Mouse (Mus musculus) midbrain, postnatal 0 days (tissue): Measurements from ENCODE around the gene Hoxd9. TPM values are rescaled to one million over a fixed set of nuclear protein-coding genes. Genes with fewer than 3 reads are reported as not detected.

Experiments used
- ATAC-seq: fragments of 200-750 bp; cut with Nextera tagmentation; 2 replicates; pipeline ENCODE4 v1.8.0; 2017; ENCODE audit warnings: moderate number of reproducible peaks, mild to moderate bottlenecking, moderate TSS enrichment, moderate library complexity; ENCODE audit not compliant: low FRiP score
- DNase-seq: peaks from one replicate; pipeline ENCODE4 v3.0.0-alpha.2; 2015; ENCODE audit warnings: low spot score
- H3K27ac ChIP-seq: fragments of 300-500 bp; sonication (generic); 2 replicates; pipeline ENCODE4 v1.5.1; 2014; ENCODE audit warnings: low read depth, mild to moderate bottlenecking, low read length, mixed read lengths
- H3K27me3 ChIP-seq: fragments of 300-500 bp; sonication (generic); 2 replicates; pipeline ENCODE4 v1.6.1; 2014; ENCODE audit warnings: low read length, control low read depth, mixed read lengths; ENCODE audit not compliant: insufficient read depth
- H3K36me3 ChIP-seq: fragments of 300-500 bp; sonication (generic); 2 replicates; pipeline ENCODE4 v1.6.1; 2014; ENCODE audit warnings: low read length, control low read depth, mixed read lengths; ENCODE audit not compliant: insufficient read depth
- H3K4me1 ChIP-seq: fragments of 300-500 bp; sonication (generic); 2 replicates; pipeline ENCODE4 v1.6.1; 2014; ENCODE audit warnings: mild to moderate bottlenecking, control low read depth, antibody characterized with exemption, low read length, mixed read lengths; ENCODE audit not compliant: insufficient read depth
- H3K4me2 ChIP-seq: fragments of 300-500 bp; sonication (generic); 2 replicates; pipeline ENCODE4 v1.6.1; 2014; ENCODE audit warnings: low read depth, mild to moderate bottlenecking, low read length, mixed read lengths; ENCODE audit not compliant: poor library complexity, severe bottlenecking
- H3K4me3 ChIP-seq: fragments of 300-500 bp; sonication (generic); 2 replicates; pipeline ENCODE4 v1.5.1; 2014; ENCODE audit warnings: low read depth, mild to moderate bottlenecking, low read length, moderate library complexity
- H3K9ac ChIP-seq: fragments of 300-500 bp; sonication (generic); replicated peaks from 2 replicates; pipeline ENCODE4 v1.6.1; 2014; ENCODE audit warnings: mild to moderate bottlenecking, low read length, moderate library complexity, mixed read lengths; ENCODE audit not compliant: poor library complexity, severe bottlenecking
- H3K9me3 ChIP-seq: fragments of 300-500 bp; sonication (generic); 2 replicates; pipeline ENCODE4 v1.6.1; 2016; ENCODE audit warnings: low read length, control low read depth
- CTCF ChIP-seq: IDR thresholded peaks from 2 replicates; pipeline ENCODE4 v1.5.1; 2016; ENCODE audit warnings: antibody characterized with exemption, mild to moderate bottlenecking
- WGBS: fragments of 180-500 bp; shearing (Covaris S2); extraction: QIAGEN DNeasy Blood & Tissue Kit; methylation state at CpG from one replicate; pipeline ENCODE4 v1.1.7; 2014; 5-methylcytosine and 5-hydroxymethylcytosine counted together
- polyA plus RNA-seq: library from polyadenylated mRNA; unstranded; fragments of >200 nt; fragmentation: Nextera tagmentation; extraction: Ambion mirVana; gene quantifications from 2 replicates; pipeline ENCODE4 v1.2.1, GENCODE M21; 2015
- total RNA-seq: library from RNA; depleted of rRNA; stranded (reverse); fragments of >200 nt; gene quantifications from 2 replicates; pipeline ENCODE4 v1.2.3, GENCODE M21; 2014

Hoxd9 gene
- total and polyA plus RNA-seq, 2 experiments from 2014 or later = not detected

DNA sequence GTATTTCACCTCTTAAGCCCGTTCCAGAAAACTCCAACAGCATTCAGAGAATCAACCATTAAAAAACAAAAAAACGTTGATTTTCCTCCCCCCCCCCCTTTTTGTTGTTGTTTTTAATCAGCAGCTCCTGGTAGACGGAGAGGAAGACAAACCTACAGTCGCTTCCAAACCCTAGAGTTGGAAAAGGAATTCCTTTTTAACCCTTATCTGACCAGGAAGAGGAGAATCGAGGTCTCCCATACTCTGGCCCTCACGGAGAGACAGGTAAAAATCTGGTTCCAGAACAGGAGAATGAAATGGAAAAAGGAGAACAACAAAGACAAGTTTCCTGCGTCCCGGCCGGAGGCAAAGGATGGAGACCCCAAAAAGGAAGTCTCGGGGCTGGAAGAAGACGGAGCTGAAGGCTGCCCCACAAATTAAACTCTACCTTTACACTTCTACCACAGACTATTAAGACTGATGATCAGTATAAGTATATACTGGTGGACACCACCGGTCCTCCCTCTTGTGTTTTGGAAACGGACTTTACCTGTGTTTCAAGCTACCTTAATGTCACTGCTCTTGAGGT lies 8.9 kb downstream of the Hoxd9 start:
- Histone ChIP-seq H3K36me3 (no peaks in the 10 kb centered on the region), H3K27ac (no peak overlapping the region), H3K9ac (no peak overlapping the region), H3K27me3 (peaks cover 83% of the 10 kb centered on the region), H3K9me3 (no peaks in the 10 kb centered on the region), H3K4me1 (no peaks in the 10 kb centered on the region), H3K4me3 (no peak overlapping the region), H3K4me2 (no peak overlapping the region)
- no peak for TF ChIP-seq CTCF
- no peak for DNase-seq
- no peak for ATAC-seq
- 3% methylated on average over 13 of the region's 13 CpGs for WGBS

GRCm38 (mm10) chr2:74707599-74707998 lies 10.1 kb downstream of the Hoxd9 start:
- 5% methylated on average over 7 of the region's 7 CpGs for WGBS
- H3K36me3 ChIP-seq = no peaks in the 10 kb centered on the region
- H3K27me3 ChIP-seq = peaks cover 91% of the 10 kb centered on the region
- H3K9ac ChIP-seq = no peak overlapping the region
- no peak overlapping the region for H3K4me3 ChIP-seq
- no peak overlapping the region for H3K4me2 ChIP-seq
- H3K27ac ChIP-seq = no peak overlapping the region
- TF ChIP-seq CTCF = no peak
- DNase-seq (no peak), ATAC-seq (no peak)
- no peaks in the 10 kb centered on the region for H3K9me3 ChIP-seq
- no peaks in the 10 kb centered on the region for H3K4me1 ChIP-seq

DNA sequence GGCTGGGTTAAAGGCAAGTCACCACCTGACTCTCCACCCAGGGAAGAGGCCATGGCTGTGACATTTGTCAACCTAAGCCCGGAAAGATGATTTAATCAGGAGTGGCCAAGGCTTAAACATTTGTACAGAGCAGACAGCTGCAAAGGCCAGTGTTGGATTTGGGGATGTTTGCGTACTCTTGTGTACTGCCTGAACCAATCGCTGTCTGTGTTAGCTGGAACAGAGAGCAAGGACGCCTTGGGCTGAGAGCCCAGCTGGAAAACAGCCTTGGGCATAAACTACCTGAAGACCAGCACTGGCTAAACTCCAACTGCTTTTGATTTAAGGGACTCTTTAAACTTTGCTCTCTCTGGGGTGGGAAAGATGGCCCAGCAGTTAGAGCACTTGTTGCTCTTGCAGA lies 11.1 kb downstream of the Hoxd9 start:
- Histone ChIP-seq H3K27me3 (peaks cover 91% of the 10 kb centered on the region), H3K4me2 (no peak overlapping the region), H3K27ac (no peak overlapping the region), H3K9me3 (no peaks in the 10 kb centered on the region), H3K4me1 (no peaks in the 10 kb centered on the region), H3K36me3 (no peaks in the 10 kb centered on the region), H3K4me3 (no peak overlapping the region), H3K9ac (no peak overlapping the region)
- TF ChIP-seq CTCF = no peak
- 8% methylated on average over 4 of the region's 4 CpGs for WGBS
- no peak for DNase-seq
- ATAC-seq = no peak

DNA sequence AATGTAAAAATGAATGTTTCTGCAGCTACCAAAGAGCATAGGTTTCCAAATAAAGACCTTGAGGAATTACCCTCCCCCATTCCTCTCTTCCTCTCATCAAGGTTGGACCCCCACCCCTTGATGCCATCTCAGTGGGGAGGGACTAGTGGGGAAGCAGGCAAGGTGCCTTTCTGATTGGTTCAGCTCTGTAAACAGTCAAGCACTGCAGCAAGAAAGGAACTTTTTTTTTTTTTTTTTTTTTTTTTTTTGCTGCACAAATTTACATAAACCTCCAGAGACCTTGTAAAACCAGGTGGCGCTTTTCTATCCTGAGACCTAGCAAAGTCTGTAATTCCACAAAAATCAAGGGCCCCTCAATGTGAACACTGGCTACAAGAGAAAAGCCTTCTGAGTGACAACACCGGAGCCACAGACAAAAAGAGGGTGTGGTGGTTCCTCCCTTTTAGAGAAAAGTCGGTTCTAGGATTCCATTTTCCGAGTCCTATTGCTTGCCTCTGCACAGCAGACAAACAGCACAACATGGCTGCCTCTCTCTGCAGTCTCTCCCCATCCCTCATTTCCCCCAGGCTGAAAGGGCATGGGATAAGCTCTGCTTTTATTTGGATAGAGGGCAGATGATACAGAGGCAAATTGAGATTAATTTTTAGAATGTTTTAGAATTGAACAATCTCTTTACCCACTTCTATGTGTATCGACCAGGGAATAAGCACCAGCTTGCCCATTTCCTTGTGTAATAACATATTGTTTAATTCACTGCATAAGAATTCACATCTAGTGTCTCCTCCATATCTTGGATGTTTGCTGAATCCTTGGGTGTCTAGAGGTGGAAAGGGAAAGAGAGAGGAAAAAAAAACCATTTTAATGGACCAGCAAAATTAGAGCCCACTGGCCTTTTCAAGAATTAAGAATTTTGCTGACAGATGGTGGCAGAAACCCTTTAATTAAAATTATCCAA lies 12.2 kb downstream of the Hoxd9 start:
- Histone ChIP-seq H3K9ac (no peak overlapping the region), H3K27me3 (peaks cover 93% of the 10 kb centered on the region), H3K36me3 (no peaks in the 10 kb centered on the region), H3K4me3 (no peak overlapping the region), H3K9me3 (no peaks in the 10 kb centered on the region), H3K27ac (no peak overlapping the region), H3K4me2 (no peak overlapping the region), H3K4me1 (no peaks in the 10 kb centered on the region)
- TF ChIP-seq CTCF = no peak
- ATAC-seq (no peak), DNase-seq (no peak)
- WGBS = 4% methylated on average over 5 of the region's 5 CpGs

GRCm38 (mm10) chr2:74710929-74711543 lies 13.5 kb downstream of the Hoxd9 start:
- H3K27me3 ChIP-seq = peaks cover 91% of the 10 kb centered on the region
- no peak overlapping the region for H3K4me2 ChIP-seq
- no peak for TF ChIP-seq CTCF
- WGBS = under 1% methylated on average over 16 of the region's 16 CpGs
- no peak for ATAC-seq
- H3K4me3 ChIP-seq = no peak overlapping the region
- H3K4me1 ChIP-seq = no peaks in the 10 kb centered on the region
- H3K9ac ChIP-seq = no peak overlapping the region
- DNase-seq = no peak
- no peaks in the 10 kb centered on the region for H3K36me3 ChIP-seq
- H3K9me3 ChIP-seq = no peaks in the 10 kb centered on the region
- H3K27ac ChIP-seq = no peak overlapping the region
